Mouse (Mus musculus) intestine, postnatal 0 days (tissue): Measurements from ENCODE around the gene 1700007K13Rik. TPM values are rescaled to one million over a fixed set of nuclear protein-coding genes. Genes with fewer than 3 reads are reported as not detected.

Source experiments
- ATAC-seq: fragments of 200-750 bp; cut with Nextera tagmentation; 2 replicates; pipeline ENCODE4 v1.8.0; 2017; ENCODE audit warnings: mild to moderate bottlenecking, moderate TSS enrichment, moderate library complexity
- H3K27ac ChIP-seq: fragments of 300-500 bp; sonication (generic); 2 replicates; pipeline ENCODE4 v1.5.1; 2014; ENCODE audit warnings: mild to moderate bottlenecking, low read depth, low read length, moderate library complexity
- H3K27me3 ChIP-seq: fragments of 300-500 bp; sonication (generic); replicated peaks from 2 replicates; pipeline ENCODE4 v1.6.1; 2014; ENCODE audit warnings: low read length, mixed read lengths; ENCODE audit not compliant: control insufficient read depth, insufficient read depth
- H3K36me3 ChIP-seq: fragments of 300-500 bp; sonication (generic); 2 replicates; pipeline ENCODE4 v1.6.1; 2014; ENCODE audit warnings: mild to moderate bottlenecking, moderate library complexity; ENCODE audit not compliant: control insufficient read depth, insufficient read depth
- H3K4me1 ChIP-seq: fragments of 300-500 bp; sonication (generic); replicated peaks from 2 replicates; pipeline ENCODE4 v1.6.1; 2014; ENCODE audit warnings: antibody characterized with exemption, low read length, mixed read lengths; ENCODE audit not compliant: control insufficient read depth, insufficient read depth
- H3K4me2 ChIP-seq: fragments of 300-500 bp; sonication (generic); replicated peaks from 2 replicates; pipeline ENCODE4 v1.6.1; 2014; ENCODE audit warnings: low read depth, mild to moderate bottlenecking, moderate library complexity
- H3K4me3 ChIP-seq: fragments of 300-500 bp; sonication (generic); 2 replicates; pipeline ENCODE4 v1.5.1; 2014; ENCODE audit warnings: low read depth, low read length
- H3K9ac ChIP-seq: fragments of 300-500 bp; sonication (generic); 2 replicates; pipeline ENCODE4 v1.6.1; 2014; ENCODE audit warnings: mild to moderate bottlenecking, low read depth, low read length
- H3K9me3 ChIP-seq: fragments of 300-500 bp; sonication (generic); 2 replicates; pipeline ENCODE4 v1.6.1; 2016; ENCODE audit warnings: mixed run types; ENCODE audit not compliant: control insufficient read depth
- CTCF ChIP-seq: sonication (generic); IDR thresholded peaks from 2 replicates; pipeline ENCODE4 v1.5.1; 2016; ENCODE audit warnings: low read depth, mild to moderate bottlenecking, control low read depth, antibody characterized with exemption, moderate library complexity
- WGBS: fragments of 180-500 bp; shearing (Covaris S2); extraction: QIAGEN DNeasy Blood & Tissue Kit; methylation state at CpG from one replicate; pipeline ENCODE4 v1.1.7; 2014; 5-methylcytosine and 5-hydroxymethylcytosine counted together
- polyA plus RNA-seq: library from polyadenylated mRNA; unstranded; fragments of >200 nt; fragmentation: Nextera tagmentation; extraction: Ambion mirVana; gene quantifications from 2 replicates; pipeline ENCODE4 v1.2.1, GENCODE M21; 2015

Gene 1700007K13Rik
- polyA plus RNA-seq, 1 experiment from 2014 or later: not detected

DNA sequence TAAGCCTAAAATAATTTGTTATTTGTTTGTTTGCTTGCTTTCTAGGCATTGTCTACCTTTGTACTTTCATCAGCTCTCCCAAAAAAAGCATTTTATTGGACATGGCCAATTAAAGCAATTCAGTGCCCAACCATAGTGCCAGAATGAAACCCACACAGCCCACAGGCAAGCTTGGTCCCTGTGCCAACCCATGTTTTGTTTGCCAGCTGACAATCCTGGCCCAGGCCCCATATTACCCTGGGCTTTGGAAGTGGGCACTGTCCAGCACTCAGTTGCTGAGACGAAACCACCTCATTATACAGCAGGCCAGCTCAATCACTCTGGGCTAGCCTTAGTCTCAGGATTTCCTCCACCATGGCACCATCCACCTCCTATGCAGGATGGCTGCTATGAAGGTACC is 9.5 kb downstream of the 1700007K13Rik start:
- ATAC-seq: no peak

DNA sequence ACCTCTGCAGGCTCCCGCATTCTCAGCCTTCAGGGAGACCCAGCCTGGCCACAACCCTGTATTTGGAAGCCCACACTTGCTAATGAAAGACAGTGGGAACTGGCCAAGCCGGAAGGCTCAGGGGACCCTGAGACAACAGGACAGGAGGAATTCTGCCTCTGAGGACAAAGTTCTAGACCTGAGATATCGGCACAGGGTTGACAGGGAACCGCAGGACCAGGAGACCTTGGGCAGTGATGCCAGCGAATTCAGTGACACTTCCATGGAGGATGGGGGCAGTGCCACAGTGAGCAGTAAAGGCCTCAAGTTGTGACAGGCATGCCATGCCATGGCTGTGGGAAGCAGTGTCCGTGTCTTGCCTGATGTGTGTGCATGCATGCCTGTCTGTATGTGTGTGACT is 12.6 kb downstream of the 1700007K13Rik start:
- WGBS: 90% methylated on average over 6 of the region's 6 CpGs
- no peak overlapping the region for H3K27ac ChIP-seq
- no peaks in the 10 kb centered on the region for H3K27me3 ChIP-seq
- no peaks in the 10 kb centered on the region for H3K4me1 ChIP-seq
- H3K36me3 ChIP-seq: peaks cover 3% of the 10 kb centered on the region; the same call in 1 of the 2 replicates
- no peak for ATAC-seq
- no peak for TF ChIP-seq CTCF
- H3K4me3 ChIP-seq: no peak overlapping the region
- no peak overlapping the region for H3K4me2 ChIP-seq
- no peak overlapping the region for H3K9ac ChIP-seq
- H3K9me3 ChIP-seq: no peaks in the 10 kb centered on the region

More for the DNA sequence above, 9.5 kb downstream of the 1700007K13Rik start:
- Histone ChIP-seq H3K4me2 (no peak overlapping the region), H3K27ac (no peak overlapping the region), H3K9me3 (no peaks in the 10 kb centered on the region), H3K4me3 (no peak overlapping the region), H3K9ac (no peak overlapping the region), H3K36me3 (no peaks in the 10 kb centered on the region; the same call in 1 of the 2 replicates), H3K27me3 (no peaks in the 10 kb centered on the region), H3K4me1 (no peaks in the 10 kb centered on the region)
- WGBS: 77% methylated on average over 1 of the region's 1 CpGs
- no peak for TF ChIP-seq CTCF

DNA sequence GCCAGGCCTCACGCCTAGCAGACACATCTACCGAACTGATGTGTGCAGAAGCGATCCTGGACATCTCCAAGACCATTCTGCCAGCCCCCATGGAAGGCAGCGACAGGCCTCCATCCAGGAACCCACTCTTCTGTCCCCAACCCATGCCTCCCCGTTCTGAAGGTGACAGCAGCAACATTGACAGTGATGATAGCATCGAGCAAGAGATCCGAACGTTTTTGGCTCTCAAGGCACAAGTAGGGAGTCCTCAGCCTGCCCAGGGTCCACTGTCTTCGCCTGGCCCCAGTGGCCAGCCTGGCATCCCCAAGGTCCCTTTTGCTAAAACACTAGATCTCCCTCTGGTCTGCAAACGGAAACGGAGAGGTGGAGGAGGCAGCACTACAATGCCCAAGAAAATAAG is 14.5 kb downstream of the 1700007K13Rik start:
- ATAC-seq: no peak
- 92% methylated on average over 11 of the region's 11 CpGs for WGBS
- no peak for TF ChIP-seq CTCF
- Histone ChIP-seq H3K4me2 (no peak overlapping the region), H3K9me3 (no peaks in the 10 kb centered on the region), H3K4me3 (no peak overlapping the region), H3K27ac (no peak overlapping the region), H3K36me3 (peaks cover 3% of the 10 kb centered on the region; the same call in 1 of the 2 replicates), H3K9ac (no peak overlapping the region), H3K4me1 (no peaks in the 10 kb centered on the region), H3K27me3 (no peaks in the 10 kb centered on the region)

DNA sequence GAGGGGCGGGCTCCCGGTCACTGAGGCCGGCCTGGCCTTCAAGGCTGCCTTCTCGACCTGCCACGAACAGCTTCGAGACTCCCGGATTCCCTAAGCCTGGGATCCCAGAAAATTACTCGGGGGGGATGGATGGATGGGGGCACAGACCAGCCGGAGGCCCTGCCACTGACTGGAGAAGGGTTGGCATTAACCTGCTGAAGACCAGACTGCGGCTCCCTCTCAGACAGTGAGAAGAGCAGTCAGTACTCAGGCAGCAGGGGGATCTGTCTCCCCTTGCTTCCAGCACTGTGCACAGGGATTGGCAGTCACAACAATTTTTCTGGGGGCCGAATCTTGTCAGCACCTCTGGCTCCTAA is 18.8 kb downstream of the 1700007K13Rik start:
- peak overlapping the region; percentile 75 for H3K4me3 ChIP-seq
- H3K9me3 ChIP-seq: no peaks in the 10 kb centered on the region
- TF ChIP-seq CTCF: 0 out of 2 replicates have a peak, but pooled peaks have one; percentile 17
- 7% methylated on average over 11 of the region's 11 CpGs for WGBS
- peak overlapping the region; percentile 99 for H3K4me2 ChIP-seq
- H3K27me3 ChIP-seq: 0 out of 2 replicates have a peak, but pooled peaks cover 5% of the 10 kb centered on the region
- H3K4me1 ChIP-seq: no peaks in the 10 kb centered on the region
- 0 out of 2 replicates have a peak, but pooled peaks cover 3% of the 10 kb centered on the region for H3K36me3 ChIP-seq
- no peak overlapping the region for H3K27ac ChIP-seq
- ATAC-seq: no peak
- H3K9ac ChIP-seq: peak overlapping the region; percentile 60

DNA sequence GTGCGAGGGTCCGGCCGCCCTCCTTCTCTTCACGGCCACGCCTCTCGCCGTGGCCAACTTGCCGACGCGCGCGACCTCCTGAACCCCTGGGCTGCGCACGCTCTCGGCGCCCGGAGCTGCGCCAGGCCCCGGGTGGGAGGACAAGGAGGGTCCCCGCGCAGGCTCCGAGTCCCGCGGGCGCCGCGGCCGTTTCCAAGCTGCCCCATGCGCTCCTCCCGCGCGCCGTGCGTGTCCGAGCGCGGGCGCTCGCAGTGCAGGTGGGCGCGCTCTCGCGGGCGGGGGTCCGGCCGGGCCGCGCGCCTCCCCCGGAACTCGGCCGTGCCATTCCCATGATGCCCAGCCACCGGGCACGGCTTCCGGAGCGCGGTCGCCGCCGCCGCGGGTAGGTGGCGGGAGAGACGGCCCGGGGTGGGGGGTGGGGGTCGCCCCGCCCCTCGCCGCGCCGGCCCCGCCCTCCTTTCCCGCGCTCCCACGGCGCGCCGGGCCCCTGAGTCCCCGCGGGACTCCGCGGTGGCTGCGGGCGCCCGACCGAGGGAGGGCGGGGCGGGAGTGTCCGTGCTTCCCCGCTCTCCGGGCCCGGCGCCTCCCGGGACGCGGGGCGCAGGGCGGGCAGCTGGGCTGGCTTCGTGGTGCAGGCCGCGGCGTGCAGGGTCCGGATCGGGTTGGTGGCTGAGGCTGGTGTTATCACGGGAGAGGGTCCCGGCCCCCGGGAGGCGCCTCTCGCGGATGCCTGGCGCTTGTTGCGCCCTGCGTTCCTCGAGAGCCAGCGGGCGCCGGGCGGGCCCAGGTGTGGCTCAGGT is 19.4 kb downstream of the 1700007K13Rik start, which contains the start of gene Ppp1r26:
Gene Ppp1r26 (plus strand): TSS at position 286 of the 800 bp plus-strand sequence.
- WGBS: under 1% methylated on average over 98 of the region's 118 CpGs
- peak within 1 kb of the TSS; percentile 60 for H3K9ac ChIP-seq

GRCm38 (mm10) chr2:28446181-28446514 is 20.0 kb downstream of the 1700007K13Rik start:
- no peak for TF ChIP-seq CTCF
- no peak overlapping the region for H3K27ac ChIP-seq
- 6% methylated on average over 5 of the region's 5 CpGs for WGBS
- 0 out of 2 replicates have a peak, but pooled peaks cover 2% of the 10 kb centered on the region for H3K36me3 ChIP-seq
- H3K27me3 ChIP-seq: 0 out of 2 replicates have a peak, but pooled peaks cover 5% of the 10 kb centered on the region
- H3K9me3 ChIP-seq: no peaks in the 10 kb centered on the region
- peak overlapping the region; percentile 99 for H3K4me2 ChIP-seq
- peak overlapping the region; percentile 75 for H3K4me3 ChIP-seq
- no peaks in the 10 kb centered on the region for H3K4me1 ChIP-seq
- H3K9ac ChIP-seq: 0 out of 2 replicates have a peak overlapping the region, but pooled peaks have one; percentile 60
- ATAC-seq: no peak

More for the DNA sequence above, 19.4 kb downstream of the 1700007K13Rik start, which contains the start of gene Ppp1r26:
- Histone ChIP-seq H3K27me3 (0 out of 2 replicates have a peak, but pooled peaks cover 5% of the 10 kb centered on the region), H3K27ac (no peak within 1 kb of the TSS), H3K4me2 (peak within 1 kb of the TSS; percentile 99), H3K4me1 (no peaks in the 10 kb centered on the region), H3K4me3 (peak within 1 kb of the TSS; percentile 75), H3K36me3 (0 out of 2 replicates have a peak, but pooled peaks cover 3% of the 10 kb centered on the region), H3K9me3 (no peaks in the 10 kb centered on the region)
- ATAC-seq: peak; percentile 58
- no peak for TF ChIP-seq CTCF
